Mouse (Mus musculus) left cerebral cortex, adult 18-20 months (tissue): ENCODE measurements around the gene Gas7. TPM values are rescaled to one million over a fixed set of nuclear protein-coding genes. Genes with fewer than 3 reads are reported as not detected.

ENCODE experiments used
- DNase-seq, 2 experiments: peaks; one replicate each; pipeline ENCODE4 v3.0.0; 2021 to 2022; ENCODE audit warnings: low spot score in 2 of 2, mixed read lengths in 1 of 2
- long read RNA-seq, 2 experiments: library from polyadenylated mRNA; stranded (forward); transcript quantifications; one replicate each; pipeline ENCODE4 v2.0.0; 2021
- total RNA-seq, 2 experiments: library from RNA; stranded (reverse); gene quantifications; 2 replicates each; pipeline ENCODE4 v1.2.3; 2021

The Gas7 gene
- 100 to 1,000 TPM; 523 to 544 TPM for total RNA-seq
- long read RNA-seq, experiment 1, full-length matches to known transcripts: 11 of 75 reads
- long read RNA-seq, experiment 1, partial matches to known transcripts: 5 of 75 reads
- long read RNA-seq, experiment 1, other reads (novel, unspliced or antisense): 59 of 75 reads
- long read RNA-seq, experiment 2, partial matches to known transcripts: 3 of 55 reads
- long read RNA-seq, experiment 2, other reads (novel, unspliced or antisense): 47 of 55 reads

DNA sequence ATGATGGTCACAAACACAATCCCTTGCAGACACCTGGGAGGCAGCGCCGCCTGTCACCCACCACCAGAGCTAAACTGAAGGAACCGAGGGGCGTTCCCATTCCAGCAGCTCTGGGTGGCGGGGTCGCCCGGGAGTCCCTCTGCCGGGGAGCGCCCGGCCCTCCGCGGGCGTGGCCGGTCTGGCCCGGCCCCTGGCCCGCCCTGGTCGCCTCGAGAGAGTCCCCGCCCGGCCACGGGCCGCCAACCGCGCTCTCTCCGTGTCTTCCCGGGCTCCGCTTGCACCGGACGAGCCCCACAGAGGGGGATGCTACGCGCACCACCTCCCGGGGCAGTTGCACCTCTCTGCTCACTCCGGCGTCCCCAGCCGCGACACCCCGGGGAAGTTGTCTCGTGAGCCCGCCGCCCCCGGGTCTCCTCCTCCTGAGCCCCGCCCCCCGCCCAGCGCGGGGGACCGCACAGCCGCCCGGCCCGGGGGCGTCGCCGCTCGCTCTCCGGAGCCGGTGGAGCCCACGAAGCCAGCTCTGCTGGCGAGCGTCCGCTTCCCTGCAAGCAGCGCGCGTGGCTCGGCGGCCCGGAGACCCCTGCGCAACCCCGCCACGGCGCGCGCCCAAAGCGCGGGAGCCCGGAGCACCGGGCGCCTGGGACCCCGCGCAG, at the start of gene Gas7:
Gene Gas7 (plus strand): TSS at position 564 of the 653 bp plus-strand sequence.
- DNase-seq: peak; percentile 26

GRCm38 (mm10) chr11:67414346-67414940, 40.8 kb upstream of the Gas7 start:
- peak; percentile 25 to 30 for DNase-seq

GRCm38 (mm10) chr11:67423575-67423974, 31.7 kb upstream of the Gas7 start:
- DNase-seq: no peak

DNA sequence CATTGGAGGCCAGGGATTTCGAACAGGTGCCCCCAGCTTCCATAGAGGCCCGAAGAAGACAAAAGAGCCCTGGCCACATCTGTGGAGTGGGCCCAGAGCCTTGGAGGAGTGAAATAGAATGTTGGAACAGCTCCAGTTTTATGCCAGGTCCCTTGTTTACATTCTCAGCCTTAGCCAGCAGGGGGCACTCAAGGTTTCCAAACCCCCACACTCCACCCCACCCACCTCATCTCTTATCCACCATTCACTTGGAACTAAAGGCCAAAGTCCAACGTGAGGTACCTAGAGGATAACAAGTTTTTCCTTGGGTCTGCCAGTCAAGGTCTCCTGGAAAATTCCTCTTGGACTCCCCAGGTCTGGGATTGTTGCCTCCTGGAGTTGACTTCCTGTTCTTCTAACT, 27.0 kb upstream of the Gas7 start:
- DNase-seq: peak; percentile 36 to 42

- no peak for DNase-seq
Measured at GRCm38 (mm10) chr11:67429836-67430235, 25.4 kb upstream of the Gas7 start.

DNA sequence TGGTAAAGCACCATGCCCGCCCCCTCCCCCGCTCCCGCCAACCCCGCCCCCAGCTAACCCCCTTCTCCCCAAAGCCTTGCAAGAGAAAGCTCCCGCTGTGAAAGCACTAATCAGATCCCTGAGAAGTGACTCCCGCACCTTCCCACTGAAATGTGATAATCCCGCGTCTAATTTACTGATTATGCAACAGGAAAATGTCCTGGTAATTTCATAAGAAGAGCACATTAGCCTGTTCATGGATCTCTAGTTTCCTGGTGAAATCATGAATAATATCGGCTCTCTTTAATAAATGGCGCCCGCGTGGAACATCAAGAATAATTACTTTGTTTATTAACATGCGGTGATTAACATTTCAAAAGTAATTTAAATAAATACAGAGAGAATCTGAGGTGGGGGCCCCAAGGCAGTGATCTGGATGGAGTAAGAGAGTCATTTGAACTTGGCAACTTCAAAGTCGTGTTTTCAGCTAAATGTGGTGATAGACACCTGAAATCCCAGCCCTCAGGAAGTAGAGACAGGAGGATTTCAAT, 24.1 kb upstream of the Gas7 start:
- no peak for DNase-seq

DNA sequence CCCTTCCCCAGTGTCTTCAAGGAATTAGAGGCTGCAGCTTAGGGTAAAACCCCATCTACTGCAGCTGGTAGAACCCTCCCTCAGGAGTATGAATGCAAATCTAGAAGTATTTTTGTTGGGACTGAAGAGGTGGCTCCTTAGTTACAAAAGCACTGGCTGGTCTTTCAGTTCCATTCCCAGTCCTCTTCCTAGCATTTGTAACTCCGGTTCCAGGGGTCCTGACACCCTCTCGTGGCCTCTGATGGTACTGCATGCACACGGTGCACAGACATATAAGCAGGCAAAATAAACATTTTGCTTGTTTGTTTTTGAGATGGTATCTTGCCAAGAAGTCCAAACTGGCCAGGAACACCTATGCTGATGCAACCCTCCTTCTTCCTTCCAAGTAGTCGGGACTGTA, 23.4 kb upstream of the Gas7 start:
- no peak for DNase-seq

DNA sequence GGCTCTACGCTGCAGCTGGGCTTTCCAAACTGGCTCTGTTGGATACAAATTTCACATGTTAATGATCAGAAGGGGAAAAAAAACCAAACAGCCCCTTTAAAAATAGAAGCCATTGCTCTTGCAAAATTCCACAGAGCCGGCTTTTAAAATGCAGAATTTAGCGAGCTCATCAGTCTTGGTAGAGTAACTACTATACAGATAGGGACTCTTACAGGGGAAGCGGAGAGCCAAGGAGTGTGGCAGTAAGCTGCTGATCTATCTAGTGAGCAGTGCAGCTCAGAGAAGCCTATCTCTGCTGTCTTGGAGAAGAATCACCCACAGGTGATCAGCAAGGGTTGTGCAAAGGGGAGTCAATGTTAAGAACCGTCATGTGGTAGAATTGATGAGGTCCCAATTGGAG, 21.5 kb upstream of the Gas7 start:
- no peak for DNase-seq

DNA sequence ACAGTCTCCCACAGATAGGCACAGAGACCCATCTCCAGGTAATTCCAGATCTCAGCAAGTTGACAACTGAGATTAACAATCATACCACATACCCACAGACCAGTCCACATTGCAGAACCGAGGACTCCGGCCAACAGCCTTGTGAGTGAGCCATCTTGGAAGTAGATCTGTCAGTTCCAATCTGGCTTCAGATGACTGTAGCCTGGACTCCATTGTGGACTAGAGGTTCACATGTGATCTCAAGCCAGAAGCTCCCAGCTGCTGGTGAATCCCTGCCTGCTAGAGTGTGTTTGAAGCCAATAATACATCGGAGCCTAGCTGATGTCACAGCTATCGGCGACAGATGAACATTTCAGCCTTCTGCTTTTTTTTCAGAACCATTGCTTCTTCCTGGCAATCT, 16.5 kb upstream of the Gas7 start:
- DNase-seq: no peak

- DNase-seq: no peak
Measured at GRCm38 (mm10) chr11:67445058-67445825, 10.0 kb upstream of the Gas7 start.

- no peak for DNase-seq
Measured at GRCm38 (mm10) chr11:67451525-67451924, 3.7 kb upstream of the Gas7 start.

DNA sequence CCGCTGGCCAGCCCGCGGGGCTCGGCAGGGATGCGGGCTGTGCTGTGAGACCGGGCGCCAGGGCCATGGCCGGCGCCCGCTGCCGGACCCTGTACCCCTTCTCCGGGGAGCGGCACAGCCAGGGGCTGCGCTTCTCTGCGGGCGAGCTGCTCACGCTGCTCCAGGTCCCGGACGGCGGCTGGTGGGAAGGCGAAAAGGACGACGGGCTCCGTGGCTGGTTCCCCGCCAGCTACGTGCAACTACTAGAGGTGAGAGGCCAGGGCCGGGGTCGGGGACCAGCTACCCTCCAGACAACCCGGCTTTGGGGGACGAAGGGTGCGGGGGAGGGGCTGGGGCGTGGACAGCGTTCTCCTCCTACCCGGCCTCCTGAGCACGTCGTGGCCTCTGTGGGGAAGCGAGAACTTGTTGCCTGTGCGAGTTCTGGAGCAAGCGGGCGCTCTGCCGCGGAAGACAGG, 317 bp downstream of the Gas7 start:
- DNase-seq: peak in 1 of 2 experiments; percentile 14

DNA sequence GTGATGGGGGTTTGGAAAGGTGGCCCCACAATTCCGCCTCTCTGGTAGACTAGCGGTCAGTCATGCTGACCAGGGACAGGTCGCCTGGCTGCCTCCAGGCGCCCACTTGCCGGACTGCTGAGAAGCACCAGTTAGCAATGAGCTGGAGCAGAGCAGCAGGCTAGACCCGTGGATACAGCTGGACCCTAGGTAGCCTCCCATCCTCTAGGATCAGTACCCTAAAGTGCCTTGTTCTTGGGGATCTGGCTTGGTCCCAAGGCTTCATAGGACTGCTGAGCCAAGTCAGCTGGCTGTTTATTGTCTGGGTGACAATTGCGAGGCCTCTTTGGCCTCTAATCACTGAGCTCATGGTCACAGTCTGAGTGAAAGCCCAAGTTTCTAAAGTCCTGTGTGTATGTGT, 792 bp downstream of the Gas7 start:
- no peak for DNase-seq

DNA sequence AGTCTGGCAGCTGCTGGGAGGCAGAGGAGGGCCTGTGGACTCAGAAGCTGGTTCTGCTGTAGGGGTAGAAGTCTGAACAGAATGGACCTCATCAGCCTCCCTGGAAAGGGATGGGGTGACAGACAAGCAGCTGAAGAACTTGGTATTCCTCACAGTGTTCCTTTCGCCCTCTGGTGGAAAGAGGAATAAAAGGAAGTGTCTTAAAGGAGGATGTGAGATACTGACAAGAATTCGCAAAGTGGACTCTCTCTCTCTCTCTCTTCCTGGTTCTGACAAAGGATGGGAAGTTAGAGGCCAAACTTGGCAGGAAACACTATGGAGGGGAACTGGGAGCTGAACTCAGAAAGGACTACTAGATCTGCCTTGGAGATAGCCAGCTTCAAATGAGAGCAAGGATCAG, 2.9 kb downstream of the Gas7 start:
- no peak for DNase-seq

- no peak for DNase-seq
Measured at GRCm38 (mm10) chr11:67467132-67467531, 11.9 kb downstream of the Gas7 start.

DNA sequence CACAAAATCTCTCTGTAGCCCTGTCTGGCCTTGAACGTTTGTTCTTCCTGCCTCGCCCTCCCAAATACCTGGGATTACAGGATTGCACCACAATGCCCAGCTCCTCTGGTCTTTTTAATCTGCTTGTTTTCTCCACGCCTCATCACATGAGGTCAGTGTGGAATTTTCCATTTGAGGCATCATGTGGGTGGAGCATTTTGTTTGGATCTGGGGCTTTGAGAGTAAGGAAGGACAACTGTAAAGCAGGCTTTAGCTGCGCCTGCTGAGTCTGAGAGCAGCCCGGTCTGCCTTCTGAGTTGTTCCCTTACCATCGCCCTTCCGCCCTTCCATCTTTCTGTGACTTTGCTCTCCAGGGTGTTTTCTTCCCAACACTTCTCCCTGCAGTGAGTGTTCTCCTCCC, 13.6 kb downstream of the Gas7 start:
- DNase-seq: no peak

- DNase-seq: no peak
Measured at GRCm38 (mm10) chr11:67474590-67474989, 19.4 kb downstream of the Gas7 start.

GRCm38 (mm10) chr11:67479534-67479933, 24.3 kb downstream of the Gas7 start:
- no peak for DNase-seq

DNA sequence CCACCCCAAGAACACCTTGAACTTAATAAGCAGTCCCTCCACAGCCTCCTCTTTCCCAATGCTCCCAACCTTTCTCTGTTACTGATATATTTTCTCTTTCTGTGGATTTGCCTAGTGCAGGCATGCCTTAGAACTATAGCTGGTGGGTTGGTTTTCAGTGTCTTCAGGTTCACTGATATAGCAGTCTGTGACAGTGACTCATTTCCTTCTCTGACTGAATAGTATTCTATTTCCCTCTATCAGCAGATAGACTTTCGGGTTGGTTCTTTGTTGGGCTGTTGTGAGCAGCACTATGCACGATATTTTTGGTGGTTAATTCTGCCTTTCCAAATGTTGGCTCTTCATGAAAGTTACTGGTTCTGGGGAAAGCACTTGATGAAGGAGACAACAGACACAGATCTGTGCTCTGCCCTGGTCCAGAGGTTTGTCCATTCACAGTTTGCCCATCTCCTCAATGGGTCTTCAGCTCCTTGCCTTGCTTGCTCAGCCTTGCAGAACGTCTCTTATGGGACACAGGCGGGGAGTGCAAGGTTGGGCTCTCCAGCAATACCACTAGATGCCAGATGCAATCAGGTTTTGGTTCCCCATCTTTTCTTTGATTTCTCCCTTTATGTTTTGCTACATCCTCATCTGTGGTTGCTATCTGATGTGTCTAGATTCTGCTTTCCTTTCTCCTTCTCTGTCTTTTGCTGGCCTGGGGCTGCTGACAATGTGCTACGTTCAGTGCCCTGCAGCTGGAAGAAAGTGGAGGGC, 25.1 kb downstream of the Gas7 start:
- no peak for DNase-seq

DNA sequence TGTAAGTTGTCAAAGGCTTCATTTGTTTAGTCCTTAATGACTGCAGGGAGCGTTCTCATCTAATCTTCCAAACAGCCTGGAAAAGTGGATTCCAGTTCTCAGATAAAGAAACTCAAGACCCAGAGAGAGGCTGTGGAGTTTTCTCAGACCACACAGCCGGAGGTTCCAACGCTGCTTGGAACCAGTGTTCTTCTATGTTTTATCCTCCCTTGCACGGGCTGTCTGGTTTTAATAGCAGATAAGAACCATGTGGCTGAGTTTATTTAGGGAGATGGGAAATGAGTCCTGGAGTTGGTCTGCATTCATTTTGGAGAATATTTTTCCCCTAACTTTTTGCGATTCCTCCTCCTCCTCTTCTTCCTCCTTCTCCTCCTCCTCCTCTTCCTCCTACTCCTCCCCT, 26.5 kb downstream of the Gas7 start:
- DNase-seq: no peak

DNA sequence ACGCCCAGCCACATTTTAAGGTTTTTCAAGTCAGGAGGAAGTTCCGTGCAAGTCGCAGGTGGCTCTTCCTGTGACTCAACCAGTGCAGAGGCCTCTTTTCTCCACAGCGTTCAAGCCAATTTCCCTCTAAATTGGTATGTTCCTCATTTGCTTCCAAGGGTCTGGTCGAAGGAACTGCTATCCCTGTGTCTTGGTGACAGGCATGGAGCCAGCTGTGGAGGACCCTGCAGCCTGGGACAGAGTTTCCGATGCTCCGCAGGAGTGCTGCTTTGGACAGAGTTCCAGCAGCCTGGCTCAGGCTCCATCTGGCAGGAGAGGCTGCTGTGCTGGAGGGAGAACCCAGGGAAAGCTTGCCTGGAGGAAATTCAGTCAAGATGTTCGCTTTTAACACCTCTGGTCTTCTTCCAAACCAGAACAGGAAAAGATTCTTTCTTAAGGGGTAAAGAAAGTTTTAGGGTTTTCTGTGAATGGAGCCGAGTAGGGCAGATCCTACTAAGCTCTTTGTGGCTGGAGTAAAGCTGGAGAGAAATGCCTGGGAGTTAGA, 27.1 kb downstream of the Gas7 start:
- peak; percentile 48 to 51 for DNase-seq
